Mouse (Mus musculus): ENCODE data around the gene Gm49361.

Gm49361 gene

GRCm38 (mm10) chr14:57617675-57618074 is 128.2 kb downstream of the Gm49361 start:
- no peak for DNase-seq

DNA sequence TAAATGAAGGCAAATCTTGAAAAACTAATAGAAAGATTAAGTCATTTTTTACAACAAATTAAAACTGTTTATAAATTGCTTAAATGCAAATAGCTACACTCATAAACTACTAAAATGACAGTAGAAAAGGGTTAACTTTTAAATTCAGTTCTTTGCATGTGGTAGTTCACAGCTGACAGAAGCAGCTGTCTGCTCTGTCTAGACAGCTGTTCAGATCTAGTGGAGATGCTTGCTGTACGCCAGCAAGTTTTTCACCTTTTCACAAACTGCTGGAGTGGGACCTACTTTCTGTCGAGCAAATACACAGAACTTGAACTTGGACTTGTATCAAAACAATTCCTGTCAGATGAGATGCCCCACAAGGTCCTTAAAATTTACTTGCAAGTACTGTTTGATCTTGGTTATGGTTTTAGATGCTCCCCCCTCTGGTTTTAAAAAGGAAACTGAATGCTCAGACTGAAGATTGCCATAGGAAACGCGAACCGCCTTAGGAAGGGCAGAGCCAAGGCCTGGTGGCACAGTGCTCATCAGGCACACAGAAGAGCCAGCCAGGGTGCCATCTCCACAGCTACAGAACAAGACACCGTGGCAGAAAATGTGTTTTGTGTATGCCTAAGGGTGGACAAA is 129.5 kb downstream of the Gm49361 start:
- no peak for DNase-seq

DNA sequence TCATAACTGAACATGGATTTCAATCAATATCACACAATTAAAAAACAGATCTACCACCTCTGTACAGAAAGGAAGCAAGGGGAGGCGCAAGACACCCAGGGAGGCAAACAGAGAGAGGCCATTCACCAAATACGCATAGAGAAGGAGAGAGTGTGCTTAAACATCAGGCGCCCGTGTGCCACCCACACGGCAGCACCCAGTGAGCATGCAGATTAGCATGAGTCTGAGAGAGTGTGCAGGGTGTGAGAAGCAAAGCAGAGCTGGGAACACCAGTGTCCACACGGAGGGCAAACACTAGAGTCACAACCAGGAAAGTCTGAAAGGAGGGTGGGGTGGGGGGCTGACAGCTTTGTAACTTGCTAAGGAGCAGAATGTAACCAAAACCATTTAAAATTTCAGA is 130.1 kb downstream of the Gm49361 start:
- DNase-seq = no peak

DNA sequence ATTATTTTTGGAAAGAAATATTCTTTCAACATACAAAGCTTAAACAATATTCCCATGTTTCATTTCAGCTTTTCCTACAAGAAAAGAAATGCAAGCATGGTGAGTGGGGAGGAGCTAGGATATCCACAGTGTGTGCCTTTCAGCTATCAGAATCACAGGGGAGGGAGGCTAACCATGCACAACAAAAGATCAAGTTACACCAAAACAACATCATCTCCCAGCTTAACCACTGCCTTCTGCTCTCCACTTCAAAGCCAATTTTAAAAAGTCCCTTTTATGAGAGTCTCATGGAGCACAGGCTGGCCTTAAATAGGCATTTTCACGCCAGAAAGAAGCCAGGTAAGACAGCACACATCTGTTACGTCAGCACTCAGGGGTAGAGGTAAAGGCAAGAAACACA is 134.9 kb downstream of the Gm49361 start:
- no peak for DNase-seq

DNA sequence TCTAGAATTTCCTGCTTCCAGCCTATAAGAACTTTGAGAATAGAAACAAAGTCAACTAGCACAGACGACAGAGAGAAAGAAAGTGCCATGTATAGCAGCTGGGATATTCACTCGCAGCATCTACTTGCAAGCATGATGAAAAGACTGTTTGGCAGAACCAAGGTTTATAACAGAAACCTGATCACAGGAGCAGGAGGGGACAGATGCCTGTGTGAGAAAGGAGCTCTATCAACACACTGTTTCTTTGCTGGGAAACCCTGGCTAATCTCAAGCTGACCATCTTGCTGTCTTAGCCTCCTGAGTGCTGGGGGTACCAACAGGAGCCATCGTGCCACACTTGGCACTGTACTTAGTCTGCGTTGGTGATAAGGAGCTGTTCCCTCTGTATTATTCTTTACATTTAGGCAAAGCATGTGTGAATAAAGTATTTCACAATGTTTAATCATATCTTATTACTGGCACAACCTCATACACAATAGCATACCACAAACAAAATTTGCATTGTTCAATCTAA is 136.0 kb downstream of the Gm49361 start:
- DNase-seq = no peak

DNA sequence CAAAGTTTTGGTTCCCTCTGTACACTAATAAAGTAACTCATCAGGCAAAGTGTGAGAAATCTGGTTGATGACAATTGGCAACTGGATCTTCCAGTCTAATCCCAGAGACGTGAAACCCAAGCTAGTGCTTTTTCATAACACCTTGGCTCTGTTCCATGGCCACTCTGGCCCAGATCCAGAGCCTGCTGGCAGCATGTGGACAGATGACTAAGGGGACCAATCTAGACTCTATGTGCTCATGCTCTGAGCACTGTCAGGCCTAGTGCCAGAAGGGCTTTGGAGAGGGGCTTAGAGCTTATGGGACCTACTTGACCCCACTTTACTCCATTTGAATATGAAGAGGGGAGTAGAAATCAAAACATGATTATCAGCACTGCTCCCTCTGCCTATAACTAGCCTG is 138.4 kb downstream of the Gm49361 start:
- DNase-seq = peak; percentile 89

- no peak for DNase-seq
These were observed 139.1 kb downstream of the Gm49361 start for GRCm38 (mm10) chr14:57606663-57607365.

DNA sequence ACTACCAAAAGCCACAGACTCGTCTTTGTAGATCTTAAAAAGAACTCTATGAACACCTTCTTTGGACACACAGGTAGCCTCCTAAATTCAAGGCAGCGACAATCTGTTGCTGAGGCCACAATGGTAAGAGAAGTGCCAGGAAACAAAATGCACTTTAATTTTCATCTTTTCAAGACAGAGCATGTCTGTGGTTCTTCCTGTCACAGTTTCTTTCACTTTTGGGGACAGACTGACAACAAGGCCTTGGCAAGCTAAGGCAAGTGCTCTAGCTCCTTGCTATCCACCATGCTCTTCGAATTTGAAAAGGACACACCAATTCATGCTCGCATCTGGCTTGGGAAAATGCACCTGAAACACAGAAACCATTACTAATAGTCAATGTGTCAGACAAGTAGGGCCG is 152.6 kb downstream of the Gm49361 start:
- DNase-seq = no peak

All from kidney, postnatal 14 days (tissue).